Mouse (Mus musculus) neural tube, embryonic 11.5 days (tissue): ENCODE data around the gene Eif3a. TPM values are rescaled to one million over a fixed set of nuclear protein-coding genes. Genes with fewer than 3 reads are reported as not detected.

Source experiments
- ATAC-seq: fragments of 200-750 bp; cut with Nextera tagmentation; 2 replicates; pipeline ENCODE4 v1.8.0; 2017; ENCODE audit warnings: moderate number of reproducible peaks, mild to moderate bottlenecking, moderate TSS enrichment, moderate library complexity; ENCODE audit not compliant: insufficient read depth, low FRiP score, low TSS enrichment
- DNase-seq: peaks from one replicate; pipeline ENCODE4 v3.0.0-alpha.2; 2015; ENCODE audit warnings: low spot score
- H3K27ac ChIP-seq: fragments of 300-500 bp; sonication (generic); 2 replicates; pipeline ENCODE4 v1.5.1; 2014; ENCODE audit warnings: low read depth, mild to moderate bottlenecking, low read length
- H3K27me3 ChIP-seq: fragments of 300-500 bp; sonication (generic); 2 replicates; pipeline ENCODE4 v1.6.1; 2014; ENCODE audit warnings: mild to moderate bottlenecking, low read length, mixed read lengths; ENCODE audit not compliant: control insufficient read depth, insufficient read depth
- H3K36me3 ChIP-seq: fragments of 300-500 bp; sonication (generic); 2 replicates; pipeline ENCODE4 v1.6.1; 2014; ENCODE audit warnings: mild to moderate bottlenecking, low read length, moderate library complexity, mixed read lengths; ENCODE audit not compliant: control insufficient read depth, insufficient read depth
- H3K4me1 ChIP-seq: fragments of 300-500 bp; sonication (generic); 2 replicates; pipeline ENCODE4 v1.6.1; 2014; ENCODE audit warnings: low read length, mixed read lengths; ENCODE audit not compliant: control insufficient read depth, insufficient read depth
- H3K4me2 ChIP-seq: fragments of 300-500 bp; sonication (generic); 2 replicates; pipeline ENCODE4 v1.6.1; 2014; ENCODE audit warnings: low read depth, mild to moderate bottlenecking, moderate library complexity
- H3K4me3 ChIP-seq: fragments of 300-500 bp; sonication (generic); 2 replicates; pipeline ENCODE4 v1.5.1; 2014; ENCODE audit warnings: low read depth, low read length
- H3K9ac ChIP-seq: fragments of 300-500 bp; sonication (generic); 2 replicates; pipeline ENCODE4 v1.6.1; 2014; ENCODE audit warnings: mild to moderate bottlenecking, low read length
- H3K9me3 ChIP-seq: fragments of 300-500 bp; sonication (generic); 2 replicates; pipeline ENCODE4 v1.6.1; 2016; ENCODE audit warnings: low read length; ENCODE audit not compliant: control insufficient read depth
- WGBS: fragments of 180-500 bp; shearing (Covaris S2); extraction: QIAGEN DNeasy Blood & Tissue Kit; methylation state at CpG from one replicate; pipeline ENCODE4 v1.1.7; 2014; 5-methylcytosine and 5-hydroxymethylcytosine counted together
- microRNA-seq: library from miRNA; unstranded; fragments of <30 nt; microRNA quantifications from one replicate; pipeline ENCODE4, GENCODE M21; 2016
- polyA plus RNA-seq: library from polyadenylated mRNA; unstranded; fragments of >200 nt; fragmentation: Nextera tagmentation; extraction: Ambion mirVana; gene quantifications from 2 replicates; pipeline ENCODE4 v1.2.1, GENCODE M21; 2014

The Eif3a gene
- polyA plus RNA-seq, 1 experiment from 2014 or later, result 168 TPM

GRCm38 (mm10) chr19:60712577-60712976, 77.9 kb downstream of the Eif3a start:
- H3K27ac ChIP-seq, result no peak overlapping the region
- no peaks in the 10 kb centered on the region for H3K4me1 ChIP-seq
- no peak overlapping the region for H3K4me2 ChIP-seq
- no peaks in the 10 kb centered on the region for H3K9me3 ChIP-seq
- no peak overlapping the region for H3K9ac ChIP-seq
- no peak for ATAC-seq
- H3K36me3 ChIP-seq, result no peaks in the 10 kb centered on the region
- WGBS, result 81% methylated on average over 2 of the region's 2 CpGs
- H3K4me3 ChIP-seq, result no peak overlapping the region
- H3K27me3 ChIP-seq, result no peaks in the 10 kb centered on the region
- DNase-seq, result no peak

Small RNA genes lying within 50 kb of the gene (microRNA-seq; reads per million reads assigned to microRNA genes)
- gene mmu-mir-3084-1, result not detected

Other genes starting within 250 kb of the Eif3a start
- gene Cacul1, start 209.6 kb downstream of the Eif3a start, polyA plus RNA-seq, result 36.4 and 38.3 TPM in 2 replicates
- gene Nanos1, start 34.7 kb downstream of the Eif3a start, polyA plus RNA-seq, result 4.4 and 4.6 TPM in 2 replicates
- gene Fam45a, start 20.9 kb upstream of the Eif3a start, polyA plus RNA-seq, result 34.3 and 36.4 TPM in 2 replicates
- 12.9 and 14.4 TPM in 2 replicates for gene Sfxn4, start 70.8 kb upstream of the Eif3a start, polyA plus RNA-seq
- 115 and 119 TPM in 2 replicates for gene Prdx3, start 83.9 kb upstream of the Eif3a start, polyA plus RNA-seq
- gene Grk5, start 99.1 kb upstream of the Eif3a start, polyA plus RNA-seq, result 2.6 and 3.4 TPM in 2 replicates